Mouse (Mus musculus): Measurements from ENCODE around the gene Pcna. TPM values are rescaled to one million over a fixed set of nuclear protein-coding genes. Genes with fewer than 3 reads are reported as not detected.
"Not testable (repeated sequence)": the region's sequence is repeated elsewhere in the genome, so short reads cannot be mapped to it uniquely, and the experiment has no call there.

The Pcna gene
- polyA plus RNA-seq (2014; fragmentation: Nextera tagmentation; extraction: Ambion mirVana) = 409 and 410 TPM in 2 replicates

GRCm38 (mm10) chr2:132252542-132253528 is at the start of gene Pcna:
TSS of gene Pcna (minus strand) at chr2:132253314.
- WGBS = under 1% methylated on average over 78 of the region's 79 CpGs
- H3K4me3 ChIP-seq (ENCODE audit: low read depth, low read length) = peak within 1 kb of the TSS; percentile 60
- H3K4me1 ChIP-seq (ENCODE audit: control insufficient read depth, insufficient read depth, low read length) = peaks cover 4% of the 10 kb centered on the region; the same call in 1 of the 2 replicates
- DNase-seq (ENCODE audit: low spot score) (peak; percentile 97), ATAC-seq (ENCODE audit: insufficient number of reproducible peaks, low FRiP score, low TSS enrichment, low read depth) (peak; percentile 99)
- 0 out of 2 replicates have a peak, but pooled peaks cover 2% of the 10 kb centered on the region for H3K36me3 ChIP-seq (ENCODE audit: control insufficient read depth, insufficient read depth, low read length)
- no peaks in the 10 kb centered on the region for H3K27me3 ChIP-seq (ENCODE audit: control insufficient read depth, insufficient read depth, low read length)
- H3K27ac ChIP-seq (replicated peaks; ENCODE audit: low read depth, low read length) = peak within 1 kb of the TSS; percentile 68
- no peaks in the 10 kb centered on the region for H3K9me3 ChIP-seq (ENCODE audit: control insufficient read depth, low read length)
- H3K4me2 ChIP-seq (ENCODE audit: low read depth, severe bottlenecking) = peak within 1 kb of the TSS; percentile 62
- peak within 1 kb of the TSS; percentile 86 for H3K9ac ChIP-seq (ENCODE audit: low read length)

- Histone ChIP-seq H3K27ac (replicated peaks; ENCODE audit: low read depth, low read length) (no peak overlapping the region), H3K4me3 (ENCODE audit: low read depth, low read length) (no peak overlapping the region), H3K4me2 (ENCODE audit: low read depth, severe bottlenecking) (no peak overlapping the region), H3K27me3 (ENCODE audit: control insufficient read depth, insufficient read depth, low read length) (no peaks in the 10 kb centered on the region), H3K4me1 (ENCODE audit: control insufficient read depth, insufficient read depth, low read length) (no peaks in the 10 kb centered on the region), H3K9ac (ENCODE audit: low read length) (no peak overlapping the region), H3K9me3 (ENCODE audit: control insufficient read depth, low read length) (no peaks in the 10 kb centered on the region), H3K36me3 (ENCODE audit: control insufficient read depth, insufficient read depth, low read length) (peaks cover 10% of the 10 kb centered on the region; the same call in 1 of the 2 replicates)
- no peak for DNase-seq (ENCODE audit: low spot score)
- WGBS = 93% methylated on average over 4 of the region's 4 CpGs
- ATAC-seq (ENCODE audit: insufficient number of reproducible peaks, low FRiP score, low TSS enrichment, low read depth) = no peak
Observed at GRCm38 (mm10) chr2:132301436-132301835, 48.3 kb upstream of the Pcna start.

- 84% methylated on average over 4 of the region's 4 CpGs for WGBS
- Histone ChIP-seq H3K9me3 (ENCODE audit: control insufficient read depth, low read length) (no peaks in the 10 kb centered on the region), H3K4me1 (ENCODE audit: control insufficient read depth, insufficient read depth, low read length) (no peaks in the 10 kb centered on the region), H3K36me3 (ENCODE audit: control insufficient read depth, insufficient read depth, low read length) (peaks cover 10% of the 10 kb centered on the region; the same call in 1 of the 2 replicates), H3K4me3 (ENCODE audit: low read depth, low read length) (no peak overlapping the region), H3K9ac (ENCODE audit: low read length) (no peak overlapping the region), H3K27me3 (ENCODE audit: control insufficient read depth, insufficient read depth, low read length) (no peaks in the 10 kb centered on the region), H3K27ac (replicated peaks; ENCODE audit: low read depth, low read length) (no peak overlapping the region), H3K4me2 (ENCODE audit: low read depth, severe bottlenecking) (no peak overlapping the region)
- DNase-seq (ENCODE audit: low spot score) (no peak), ATAC-seq (ENCODE audit: insufficient number of reproducible peaks, low FRiP score, low TSS enrichment, low read depth) (no peak)
Observed at GRCm38 (mm10) chr2:132298250-132298649, 45.1 kb upstream of the Pcna start.

GRCm38 (mm10) chr2:132293694-132294450 is 40.8 kb upstream of the Pcna start:
- H3K4me2 ChIP-seq (ENCODE audit: low read depth, severe bottlenecking) = no peak overlapping the region
- H3K4me3 ChIP-seq (ENCODE audit: low read depth, low read length) = no peak overlapping the region
- H3K27me3 ChIP-seq (ENCODE audit: control insufficient read depth, insufficient read depth, low read length) = no peaks in the 10 kb centered on the region
- H3K36me3 ChIP-seq (ENCODE audit: control insufficient read depth, insufficient read depth, low read length) = peaks cover 4% of the 10 kb centered on the region; the same call in 1 of the 2 replicates
- DNase-seq (ENCODE audit: low spot score) (no peak), ATAC-seq (ENCODE audit: insufficient number of reproducible peaks, low FRiP score, low TSS enrichment, low read depth) (no peak)
- WGBS = 93% methylated on average over 10 of the region's 10 CpGs
- no peaks in the 10 kb centered on the region for H3K4me1 ChIP-seq (ENCODE audit: control insufficient read depth, insufficient read depth, low read length)
- no peaks in the 10 kb centered on the region for H3K9me3 ChIP-seq (ENCODE audit: control insufficient read depth, low read length)
- no peak overlapping the region for H3K27ac ChIP-seq (replicated peaks; ENCODE audit: low read depth, low read length)
- H3K9ac ChIP-seq (ENCODE audit: low read length) = no peak overlapping the region

GRCm38 (mm10) chr2:132292083-132292482 is 39.0 kb upstream of the Pcna start:
- Histone ChIP-seq H3K27me3 (ENCODE audit: control insufficient read depth, insufficient read depth, low read length) (no peaks in the 10 kb centered on the region), H3K4me3 (ENCODE audit: low read depth, low read length) (no peak overlapping the region), H3K4me1 (ENCODE audit: control insufficient read depth, insufficient read depth, low read length) (no peaks in the 10 kb centered on the region), H3K4me2 (ENCODE audit: low read depth, severe bottlenecking) (no peak overlapping the region), H3K36me3 (ENCODE audit: control insufficient read depth, insufficient read depth, low read length) (no peaks in the 10 kb centered on the region; the same call in 1 of the 2 replicates), H3K9ac (ENCODE audit: low read length) (no peak overlapping the region), H3K9me3 (ENCODE audit: control insufficient read depth, low read length) (no peaks in the 10 kb centered on the region), H3K27ac (replicated peaks; ENCODE audit: low read depth, low read length) (no peak overlapping the region)
- DNase-seq (ENCODE audit: low spot score) = no peak
- WGBS = 65% methylated on average over 4 of the region's 4 CpGs
- no peak for ATAC-seq (ENCODE audit: insufficient number of reproducible peaks, low FRiP score, low TSS enrichment, low read depth)

GRCm38 (mm10) chr2:132291265-132291664 is 38.2 kb upstream of the Pcna start:
- Histone ChIP-seq H3K4me2 (ENCODE audit: low read depth, severe bottlenecking) (no peak overlapping the region), H3K4me1 (ENCODE audit: control insufficient read depth, insufficient read depth, low read length) (no peaks in the 10 kb centered on the region), H3K4me3 (ENCODE audit: low read depth, low read length) (no peak overlapping the region), H3K27ac (replicated peaks; ENCODE audit: low read depth, low read length) (no peak overlapping the region), H3K9me3 (ENCODE audit: control insufficient read depth, low read length) (no peaks in the 10 kb centered on the region), H3K9ac (ENCODE audit: low read length) (no peak overlapping the region), H3K27me3 (ENCODE audit: control insufficient read depth, insufficient read depth, low read length) (no peaks in the 10 kb centered on the region), H3K36me3 (ENCODE audit: control insufficient read depth, insufficient read depth, low read length) (no peaks in the 10 kb centered on the region; the same call in 1 of the 2 replicates)
- WGBS = 71% methylated on average over 3 of the region's 3 CpGs
- ATAC-seq (ENCODE audit: insufficient number of reproducible peaks, low FRiP score, low TSS enrichment, low read depth) (no peak), DNase-seq (ENCODE audit: low spot score) (no peak)

GRCm38 (mm10) chr2:132290808-132291207 is 37.7 kb upstream of the Pcna start:
- 80% methylated on average over 6 of the region's 6 CpGs for WGBS
- Histone ChIP-seq H3K9me3 (ENCODE audit: control insufficient read depth, low read length) (no peaks in the 10 kb centered on the region), H3K4me3 (ENCODE audit: low read depth, low read length) (no peak overlapping the region), H3K27me3 (ENCODE audit: control insufficient read depth, insufficient read depth, low read length) (no peaks in the 10 kb centered on the region), H3K36me3 (ENCODE audit: control insufficient read depth, insufficient read depth, low read length) (no peaks in the 10 kb centered on the region; the same call in 1 of the 2 replicates), H3K27ac (replicated peaks; ENCODE audit: low read depth, low read length) (no peak overlapping the region), H3K9ac (ENCODE audit: low read length) (no peak overlapping the region), H3K4me2 (ENCODE audit: low read depth, severe bottlenecking) (no peak overlapping the region), H3K4me1 (ENCODE audit: control insufficient read depth, insufficient read depth, low read length) (no peaks in the 10 kb centered on the region)
- ATAC-seq (ENCODE audit: insufficient number of reproducible peaks, low FRiP score, low TSS enrichment, low read depth) (no peak; the same call in 1 of the 2 replicates), DNase-seq (ENCODE audit: low spot score) (no peak)

- not testable (repeated sequence) for H3K4me1 ChIP-seq (ENCODE audit: control insufficient read depth, insufficient read depth, low read length); H3K36me3 ChIP-seq (ENCODE audit: control insufficient read depth, insufficient read depth, low read length); H3K4me2 ChIP-seq (ENCODE audit: low read depth, severe bottlenecking); DNase-seq (ENCODE audit: low spot score); H3K9ac ChIP-seq (ENCODE audit: low read length); H3K27me3 ChIP-seq (ENCODE audit: control insufficient read depth, insufficient read depth, low read length); H3K27ac ChIP-seq (replicated peaks; ENCODE audit: low read depth, low read length); H3K9me3 ChIP-seq (ENCODE audit: control insufficient read depth, low read length); H3K4me3 ChIP-seq (ENCODE audit: low read depth, low read length); ATAC-seq (ENCODE audit: insufficient number of reproducible peaks, low FRiP score, low TSS enrichment, low read depth)
- WGBS = 84% methylated on average over 5 of the region's 7 CpGs
Observed at GRCm38 (mm10) chr2:132289213-132289612, 36.1 kb upstream of the Pcna start.

All from limb, embryonic 11.5 days (tissue).